Mouse (Mus musculus): ENCODE measurements around the gene Cd38.

The Cd38 gene

DNA sequence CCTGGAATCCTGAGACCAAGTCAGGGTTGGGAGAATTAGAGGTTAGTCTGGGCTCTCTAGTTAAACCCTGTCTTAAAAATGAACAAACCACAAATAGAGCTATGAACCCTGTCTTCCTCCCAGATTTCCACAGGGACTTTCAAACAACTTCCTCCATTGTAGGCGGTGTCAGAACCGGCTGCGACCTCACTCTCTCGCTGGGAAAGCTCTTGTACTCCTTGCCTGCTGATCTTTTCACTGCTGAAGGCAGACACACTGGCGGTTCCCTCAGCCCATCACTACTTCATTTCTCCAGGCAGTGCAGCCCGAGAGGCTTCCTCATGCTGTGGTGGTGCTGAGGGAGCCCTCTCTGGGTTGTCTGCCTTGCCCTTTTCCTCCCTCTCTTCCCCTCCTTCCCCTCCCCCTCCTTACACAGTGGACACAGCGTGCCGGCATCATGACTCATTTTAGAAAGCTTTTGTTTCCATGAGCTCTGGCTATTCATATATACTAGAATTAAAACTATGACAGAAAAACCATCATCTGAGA is 80.5 kb downstream of the Cd38 start:
- DNase-seq: peak; percentile 57

DNA sequence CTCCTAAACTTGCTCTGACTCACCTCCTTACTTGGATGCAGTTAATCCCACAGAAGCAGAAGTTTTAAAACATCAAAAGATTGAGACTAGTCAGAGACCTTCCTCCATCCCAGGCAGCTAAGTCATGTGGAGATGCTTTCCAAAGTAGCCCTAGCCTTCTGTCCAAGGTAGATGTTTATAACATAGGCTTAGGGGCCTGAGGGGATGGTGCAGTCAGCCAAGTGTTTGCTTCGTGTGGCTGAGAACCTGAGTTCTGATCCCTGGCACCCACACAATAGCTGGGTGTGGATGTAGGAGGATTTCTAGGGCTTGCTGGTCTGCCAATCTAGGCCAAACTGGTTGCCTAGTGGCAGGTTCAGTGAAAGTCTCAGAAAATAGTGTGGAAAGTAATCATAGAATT is 84.9 kb downstream of the Cd38 start:
- DNase-seq: no peak

DNA sequence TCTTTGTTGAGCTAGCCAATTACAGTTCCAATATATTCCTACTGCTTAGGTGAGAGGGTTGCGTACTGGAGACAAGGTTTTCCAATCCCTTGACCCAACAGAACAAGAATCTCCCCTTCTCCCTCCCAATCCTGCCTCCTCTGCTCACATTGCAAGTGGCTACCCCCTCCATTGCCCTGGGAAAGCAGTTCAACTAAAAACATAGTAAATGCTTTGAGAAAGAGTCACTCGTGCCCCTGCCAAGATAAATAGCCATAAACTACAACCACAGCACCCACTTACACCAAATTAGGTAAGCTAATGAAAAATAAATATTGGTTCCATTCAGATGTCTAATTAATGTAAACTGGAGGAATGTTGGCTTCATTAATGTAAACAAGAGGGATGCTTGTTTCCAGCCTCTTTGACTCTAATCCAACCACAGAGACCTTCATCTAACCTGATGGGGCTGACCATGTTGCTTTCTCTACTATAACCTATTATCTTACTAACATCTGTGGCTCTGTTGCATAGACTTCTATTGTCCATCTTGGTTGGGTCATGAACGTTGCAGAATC is 91.6 kb downstream of the Cd38 start:
- DNase-seq: no peak

DNA sequence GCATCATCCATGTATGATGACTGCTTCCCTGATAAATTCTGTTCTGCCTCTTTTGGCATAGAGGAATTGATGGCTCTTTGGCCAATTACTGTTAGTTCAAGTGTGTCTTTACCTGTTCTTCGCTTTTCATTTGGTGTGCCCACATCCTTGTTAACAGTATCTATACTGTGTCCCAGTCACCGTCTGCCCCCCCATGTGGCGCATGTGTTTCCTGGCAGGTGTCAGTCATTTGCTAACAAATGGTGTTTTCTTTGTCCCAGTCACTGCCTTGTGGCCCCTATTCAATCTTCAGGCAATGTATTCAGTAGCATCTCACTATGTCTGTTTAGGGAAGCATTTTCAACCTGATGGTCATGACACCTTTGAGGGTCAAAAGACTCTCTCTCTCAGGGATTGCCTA is 92.7 kb downstream of the Cd38 start:
- no peak for DNase-seq
